Mouse (Mus musculus): Measurements from ENCODE around the gene Tfe3.

GRCm38 (mm10) chrX:7797327-7797726 is 35.0 kb downstream of the Tfe3 start:
- TF ChIP-seq POLR2A (IDR thresholded peaks at IDR 0.05; ENCODE audit: borderline replicate concordance, low read depth, low read length) (no peak), CTCF (IDR thresholded peaks at IDR 0.05; ENCODE audit: low read depth, low read length) (no peak)
